Mouse (Mus musculus) hindbrain, embryonic 12.5 days (tissue): ENCODE measurements around the gene Speer4f1. TPM values are rescaled to one million over a fixed set of nuclear protein-coding genes. Genes with fewer than 3 reads are reported as not detected.
"Not testable (repeated sequence)": the region's sequence is repeated elsewhere in the genome, so short reads cannot be mapped to it uniquely, and the experiment has no call there.

Source experiments
- ATAC-seq: fragments of 200-750 bp; cut with Nextera tagmentation; 2 replicates; pipeline ENCODE4 v1.8.0; 2017; ENCODE audit warnings: moderate TSS enrichment; ENCODE audit not compliant: low FRiP score
- H3K27ac ChIP-seq: fragments of 300-500 bp; sonication (generic); 2 replicates; pipeline ENCODE4 v1.5.1; 2016; ENCODE audit warnings: mild to moderate bottlenecking
- H3K27me3 ChIP-seq: fragments of 300-500 bp; sonication (generic); 2 replicates; pipeline ENCODE4 v1.6.1; 2016; ENCODE audit warnings: mild to moderate bottlenecking
- H3K36me3 ChIP-seq: fragments of 300-500 bp; sonication (generic); 2 replicates; pipeline ENCODE4 v1.6.1; 2016; ENCODE audit warnings: mild to moderate bottlenecking
- H3K4me1 ChIP-seq: fragments of 300-500 bp; sonication (generic); 2 replicates; pipeline ENCODE4 v1.6.1; 2016
- H3K4me2 ChIP-seq: fragments of 300-500 bp; sonication (generic); replicated peaks from 2 replicates; pipeline ENCODE4 v1.6.1; 2016; ENCODE audit warnings: mild to moderate bottlenecking
- H3K4me3 ChIP-seq: fragments of 300-500 bp; sonication (generic); 2 replicates; pipeline ENCODE4 v1.5.1; 2016; ENCODE audit warnings: mild to moderate bottlenecking
- H3K9ac ChIP-seq: fragments of 300-500 bp; sonication (generic); 2 replicates; pipeline ENCODE4 v1.6.1; 2016; ENCODE audit warnings: mild to moderate bottlenecking, moderate library complexity
- H3K9me3 ChIP-seq: fragments of 300-500 bp; sonication (generic); replicated peaks from 2 replicates; pipeline ENCODE4 v1.6.1; 2016; ENCODE audit warnings: mild to moderate bottlenecking
- WGBS: fragments of 180-500 bp; shearing (Covaris S2); methylation state at CpG from one replicate; pipeline ENCODE4 v1.1.7; 2016; 5-methylcytosine and 5-hydroxymethylcytosine counted together
- polyA plus RNA-seq: library from polyadenylated mRNA; unstranded; fragments of >200 nt; fragmentation: Nextera tagmentation; extraction: Ambion mirVana; gene quantifications from 2 replicates; pipeline ENCODE4 v1.2.1, GENCODE M21; 2016

Speer4f1 gene
- not detected in 2 replicates for polyA plus RNA-seq

GRCm38 (mm10) chr5:17475798-17476197, at the start of gene Speer4f1:
Gene Speer4f1, plus strand, starts transcription at chr5:17476098.
- H3K9ac ChIP-seq, ATAC-seq, H3K4me3 ChIP-seq, H3K36me3 ChIP-seq, H3K9me3 ChIP-seq, H3K4me1 ChIP-seq, H3K27me3 ChIP-seq, H3K27ac ChIP-seq, H3K4me2 ChIP-seq: not testable (repeated sequence)
- 69% methylated on average over 1 of the region's 1 CpGs for WGBS

GRCm38 (mm10) chr5:17426930-17427329, 49.0 kb upstream of the Speer4f1 start:
- ATAC-seq = no peak
- no peak overlapping the region for H3K4me3 ChIP-seq
- no peak overlapping the region for H3K9ac ChIP-seq
- H3K4me1 ChIP-seq = no peaks in the 10 kb centered on the region
- H3K27me3 ChIP-seq = no peaks in the 10 kb centered on the region
- H3K27ac ChIP-seq = no peak overlapping the region
- WGBS = 87% methylated on average over 1 of the region's 1 CpGs
- H3K4me2 ChIP-seq = no peak overlapping the region
- no peaks in the 10 kb centered on the region for H3K9me3 ChIP-seq
- H3K36me3 ChIP-seq = no peaks in the 10 kb centered on the region

DNA sequence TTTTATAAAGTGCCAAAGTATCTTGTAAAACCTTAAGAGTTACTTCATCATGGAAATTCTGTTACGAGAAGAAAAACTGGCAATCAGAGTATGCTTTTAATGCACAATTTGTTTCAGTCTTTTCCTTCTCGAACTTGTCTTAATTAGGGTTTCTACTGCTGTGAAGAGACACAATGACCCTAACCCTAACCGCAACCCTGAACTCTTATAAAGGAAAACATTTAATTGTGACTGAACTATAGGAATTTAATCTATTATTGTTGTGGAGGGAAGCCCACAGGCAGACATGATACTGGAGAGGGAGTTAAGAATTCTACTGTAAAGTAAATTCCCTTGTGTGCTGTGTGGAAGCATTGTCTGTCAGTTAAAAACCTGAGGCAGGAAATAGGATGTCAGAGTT, 41.2 kb upstream of the Speer4f1 start:
- 59% methylated on average over 3 of the region's 3 CpGs for WGBS
- ATAC-seq = no peak

DNA sequence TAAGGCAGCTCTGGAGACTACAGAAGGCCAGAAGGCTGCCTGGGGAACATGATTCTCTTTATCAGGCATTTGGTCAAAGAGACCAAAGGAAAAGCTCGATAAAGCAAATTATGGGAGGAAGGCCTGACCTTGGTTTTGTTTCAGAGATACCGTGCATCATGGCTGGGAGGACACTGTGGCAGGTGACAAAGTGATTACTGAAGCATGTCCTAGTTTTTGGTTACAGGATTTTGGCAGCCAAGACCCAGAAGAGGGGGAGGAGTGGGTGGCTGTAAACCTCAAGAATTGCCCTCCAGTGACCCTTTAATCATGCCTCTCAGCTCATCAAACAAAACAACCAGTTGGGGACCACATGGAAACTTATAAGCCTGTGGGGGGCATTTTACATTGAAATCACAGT, 39.7 kb upstream of the Speer4f1 start:
- Histone ChIP-seq H3K4me3 (no peak overlapping the region), H3K4me2 (no peak overlapping the region), H3K9ac (no peak overlapping the region), H3K27ac (no peak overlapping the region), H3K36me3 (no peaks in the 10 kb centered on the region), H3K27me3 (no peaks in the 10 kb centered on the region), H3K9me3 (no peaks in the 10 kb centered on the region), H3K4me1 (no peaks in the 10 kb centered on the region)
- no peak for ATAC-seq
- WGBS = 9% methylated on average over 2 of the region's 2 CpGs

More for the DNA sequence above, 41.2 kb upstream of the Speer4f1 start:
- Histone ChIP-seq H3K27me3 (no peaks in the 10 kb centered on the region), H3K9me3 (no peaks in the 10 kb centered on the region), H3K4me2 (no peak overlapping the region), H3K4me3 (no peak overlapping the region), H3K4me1 (no peaks in the 10 kb centered on the region), H3K36me3 (no peaks in the 10 kb centered on the region), H3K9ac (no peak overlapping the region), H3K27ac (no peak overlapping the region)

DNA sequence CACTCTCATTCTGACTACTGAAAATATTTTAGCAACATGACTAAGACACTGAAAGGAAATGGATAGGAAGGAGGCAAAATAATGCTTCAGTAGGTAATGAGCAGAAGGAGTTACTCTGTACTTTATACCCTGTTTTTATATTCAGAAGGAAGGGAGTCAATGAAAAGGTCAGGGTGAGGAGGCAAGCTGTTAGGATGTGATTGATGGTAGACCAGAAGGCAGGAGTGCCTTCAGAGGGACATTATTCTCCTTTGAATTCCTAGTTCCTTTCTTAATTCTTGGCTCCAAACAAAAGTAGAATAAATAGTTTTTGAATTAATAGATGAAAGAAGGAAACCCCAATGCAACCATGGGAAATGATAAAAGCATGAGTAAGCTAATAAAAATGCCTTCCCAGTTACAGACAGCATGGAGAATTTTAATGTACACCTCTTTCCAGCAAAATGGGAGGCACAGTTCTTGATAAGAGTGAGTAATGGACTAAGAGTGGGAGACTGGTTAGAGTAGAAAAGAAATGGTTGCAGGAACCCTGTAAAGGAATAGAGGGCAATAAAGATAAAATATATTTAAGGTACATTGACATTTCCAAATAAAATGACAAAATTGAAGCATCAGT, 36.3 kb upstream of the Speer4f1 start:
- no peak overlapping the region for H3K9ac ChIP-seq
- no peak for ATAC-seq
- H3K27ac ChIP-seq = no peak overlapping the region
- H3K4me1 ChIP-seq = no peaks in the 10 kb centered on the region
- H3K27me3 ChIP-seq = no peaks in the 10 kb centered on the region
- H3K36me3 ChIP-seq = no peaks in the 10 kb centered on the region
- H3K4me2 ChIP-seq = no peak overlapping the region
- no peak overlapping the region for H3K4me3 ChIP-seq
- no peaks in the 10 kb centered on the region for H3K9me3 ChIP-seq

GRCm38 (mm10) chr5:17454059-17454458, 21.8 kb upstream of the Speer4f1 start:
- ATAC-seq = no peak
- no peaks in the 10 kb centered on the region for H3K9me3 ChIP-seq
- WGBS = 90% methylated on average over 5 of the region's 5 CpGs
- H3K9ac ChIP-seq = no peak overlapping the region
- no peaks in the 10 kb centered on the region for H3K36me3 ChIP-seq
- no peak overlapping the region for H3K27ac ChIP-seq
- H3K27me3 ChIP-seq = no peaks in the 10 kb centered on the region
- no peak overlapping the region for H3K4me2 ChIP-seq
- H3K4me1 ChIP-seq = no peaks in the 10 kb centered on the region
- H3K4me3 ChIP-seq = no peak overlapping the region

- no peak overlapping the region for H3K4me3 ChIP-seq
- no peak overlapping the region for H3K9ac ChIP-seq
- 0 out of 2 replicates have a peak, but pooled peaks have one; percentile 11 for ATAC-seq
- no peaks in the 10 kb centered on the region for H3K36me3 ChIP-seq
- H3K4me1 ChIP-seq = no peaks in the 10 kb centered on the region
- H3K27me3 ChIP-seq = no peaks in the 10 kb centered on the region
- no peak overlapping the region for H3K4me2 ChIP-seq
- no peaks in the 10 kb centered on the region for H3K9me3 ChIP-seq
- H3K27ac ChIP-seq = no peak overlapping the region
- WGBS = 62% methylated on average over 6 of the region's 6 CpGs
These were observed 20.8 kb upstream of the Speer4f1 start for GRCm38 (mm10) chr5:17454952-17455586.

GRCm38 (mm10) chr5:17456671-17457070, 19.2 kb upstream of the Speer4f1 start:
- no peak for ATAC-seq
- no peaks in the 10 kb centered on the region for H3K36me3 ChIP-seq
- no peaks in the 10 kb centered on the region for H3K9me3 ChIP-seq
- H3K27me3 ChIP-seq = no peaks in the 10 kb centered on the region
- no peak overlapping the region for H3K9ac ChIP-seq
- no peaks in the 10 kb centered on the region for H3K4me1 ChIP-seq
- H3K4me2 ChIP-seq = no peak overlapping the region
- 69% methylated on average over 3 of the region's 3 CpGs for WGBS
- H3K4me3 ChIP-seq = no peak overlapping the region
- H3K27ac ChIP-seq = no peak overlapping the region

DNA sequence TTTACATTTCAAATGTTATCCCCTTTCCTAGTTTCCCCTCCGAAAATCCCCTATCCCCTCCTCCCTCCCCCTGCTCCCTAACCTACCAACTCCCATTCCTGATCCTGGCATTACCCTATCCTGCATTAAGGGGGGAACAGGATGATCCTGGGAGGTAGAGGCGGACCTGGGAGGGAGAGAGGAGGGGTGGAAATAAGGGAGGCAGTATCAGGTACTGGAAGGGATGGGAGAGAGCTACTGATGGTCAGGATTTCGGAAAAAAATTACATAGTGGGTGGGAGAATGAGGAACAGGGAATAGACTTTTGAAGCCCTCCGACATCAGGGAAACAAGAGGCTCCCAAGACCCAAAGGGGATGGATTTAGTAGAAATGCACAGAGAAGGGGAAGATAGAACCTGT, 7.8 kb upstream of the Speer4f1 start:
- not testable (repeated sequence) for H3K4me3 ChIP-seq, ATAC-seq, H3K4me2 ChIP-seq, H3K36me3 ChIP-seq, H3K27ac ChIP-seq, H3K27me3 ChIP-seq, H3K4me1 ChIP-seq, H3K9ac ChIP-seq, H3K9me3 ChIP-seq
- WGBS = 72% methylated on average over 4 of the region's 4 CpGs

DNA sequence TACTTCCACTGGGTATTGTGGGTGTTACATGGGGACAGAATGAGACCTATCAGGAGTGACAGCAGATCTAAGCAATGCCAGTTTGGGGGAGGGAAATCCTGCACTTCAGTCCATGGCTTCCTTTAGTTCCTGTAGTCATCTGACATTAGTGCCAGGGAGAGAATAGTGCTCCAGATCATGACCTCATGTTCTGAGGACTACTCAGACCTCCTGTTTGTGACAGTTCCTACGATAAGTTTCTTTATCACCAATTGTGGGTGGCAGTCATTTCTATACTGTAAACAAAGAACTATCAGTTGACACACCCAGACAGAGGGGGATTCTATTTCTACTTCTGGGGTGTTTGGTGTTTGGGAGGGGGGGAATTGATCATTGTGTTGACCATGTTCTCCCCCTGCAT, 578 bp downstream of the Speer4f1 start:
- Histone ChIP-seq H3K4me1 (no peaks in the 10 kb centered on the region), H3K4me2 (no peak overlapping the region), H3K4me3 (no peak overlapping the region), H3K27me3 (no peaks in the 10 kb centered on the region), H3K36me3 (no peaks in the 10 kb centered on the region), H3K9me3 (no peaks in the 10 kb centered on the region), H3K9ac (no peak overlapping the region), H3K27ac (no peak overlapping the region)
- WGBS = 71% methylated on average over 1 of the region's 1 CpGs
- no peak for ATAC-seq

DNA sequence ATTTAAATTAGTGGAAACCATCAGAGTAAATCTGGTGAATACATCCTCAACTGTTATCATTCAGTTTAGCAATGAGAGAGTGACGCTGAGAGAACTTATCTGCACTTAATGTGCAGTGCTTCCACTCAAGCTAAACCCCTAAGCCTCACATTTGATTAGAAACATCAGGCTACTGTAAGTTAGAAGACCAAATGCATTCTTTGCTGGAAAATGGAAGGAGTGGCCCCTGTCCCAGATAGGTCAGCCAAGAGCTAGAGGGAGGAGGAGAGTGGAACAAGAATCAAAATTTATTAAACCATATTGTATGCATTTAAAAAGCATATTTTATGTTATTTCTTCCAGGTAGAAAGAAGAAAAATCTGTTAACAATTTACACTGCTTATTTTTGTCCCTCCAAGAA, 14.0 kb downstream of the Speer4f1 start:
- no peaks in the 10 kb centered on the region for H3K27me3 ChIP-seq
- H3K4me3 ChIP-seq = no peak overlapping the region
- ATAC-seq = no peak
- H3K4me2 ChIP-seq = no peak overlapping the region
- H3K4me1 ChIP-seq = no peaks in the 10 kb centered on the region
- H3K9ac ChIP-seq = no peak overlapping the region
- no peak overlapping the region for H3K27ac ChIP-seq
- WGBS = 70% methylated on average over 1 of the region's 1 CpGs
- no peaks in the 10 kb centered on the region for H3K9me3 ChIP-seq
- H3K36me3 ChIP-seq = no peaks in the 10 kb centered on the region

DNA sequence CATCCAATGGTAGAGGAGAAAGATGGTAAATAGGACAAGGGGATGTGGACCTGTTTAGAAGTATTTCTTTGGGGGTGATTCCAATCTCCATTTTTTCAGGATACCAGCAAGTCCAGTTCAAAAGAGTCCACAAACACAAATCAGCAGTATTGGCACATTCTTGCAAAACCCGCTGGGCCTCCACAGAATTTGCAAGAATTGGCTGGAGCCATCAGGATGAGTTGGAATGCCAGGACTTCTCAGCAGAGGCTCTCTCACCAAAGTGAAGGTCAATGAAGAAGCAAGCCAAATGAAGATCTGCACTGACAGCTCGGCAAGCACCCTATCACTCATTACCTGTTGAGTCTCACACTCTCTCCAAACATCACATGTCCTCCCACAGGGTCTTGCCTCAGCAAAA, 19.7 kb downstream of the Speer4f1 start:
- H3K4me3 ChIP-seq = no peak overlapping the region
- no peak for ATAC-seq
- peaks cover 5% of the 10 kb centered on the region; the same call in 1 of the 2 replicates for H3K4me1 ChIP-seq
- no peaks in the 10 kb centered on the region for H3K36me3 ChIP-seq
- no peaks in the 10 kb centered on the region for H3K27me3 ChIP-seq
- no peak overlapping the region for H3K9ac ChIP-seq
- 88% methylated on average over 2 of the region's 2 CpGs for WGBS
- no peak overlapping the region for H3K4me2 ChIP-seq
- no peaks in the 10 kb centered on the region for H3K9me3 ChIP-seq
- H3K27ac ChIP-seq = no peak overlapping the region

GRCm38 (mm10) chr5:17496650-17497049, 20.8 kb downstream of the Speer4f1 start:
- no peaks in the 10 kb centered on the region for H3K36me3 ChIP-seq
- H3K9ac ChIP-seq = no peak overlapping the region
- 93% methylated on average over 5 of the region's 5 CpGs for WGBS
- no peak overlapping the region for H3K4me3 ChIP-seq
- H3K27me3 ChIP-seq = no peaks in the 10 kb centered on the region
- no peaks in the 10 kb centered on the region for H3K9me3 ChIP-seq
- H3K4me2 ChIP-seq = no peak overlapping the region
- H3K27ac ChIP-seq = no peak overlapping the region
- ATAC-seq = no peak
- peaks cover 8% of the 10 kb centered on the region; the same call in 1 of the 2 replicates for H3K4me1 ChIP-seq
